Mouse (Mus musculus) stomach, embryonic 15.5 days (tissue): ENCODE measurements at regions not wholly inside any gene's neighbourhood (a gene's known extent, or its start where the extent isn't known, plus 50 kb on each side); places are given as distances from the start of the nearest gene placed in this dataset.

Experiments used
- ATAC-seq: fragments of 200-750 bp; cut with Nextera tagmentation; 2 replicates; pipeline ENCODE4 v1.8.0; 2017; ENCODE audit warnings: low read depth, moderate number of reproducible peaks, moderate TSS enrichment; ENCODE audit not compliant: insufficient read depth, low FRiP score
- H3K27ac ChIP-seq: fragments of 300-500 bp; sonication (generic); 2 replicates; pipeline ENCODE4 v1.5.1; 2015; ENCODE audit warnings: mild to moderate bottlenecking, inconsistent platforms
- H3K27me3 ChIP-seq: fragments of 300-500 bp; sonication (generic); replicated peaks from 2 replicates; pipeline ENCODE4 v1.6.1; 2015; ENCODE audit warnings: inconsistent platforms
- H3K36me3 ChIP-seq: fragments of 300-500 bp; sonication (generic); 2 replicates; pipeline ENCODE4 v1.6.1; 2015; ENCODE audit warnings: inconsistent platforms
- H3K4me1 ChIP-seq: fragments of 300-500 bp; sonication (generic); 2 replicates; pipeline ENCODE4 v1.6.1; 2015; ENCODE audit warnings: inconsistent platforms
- H3K4me2 ChIP-seq: fragments of 300-500 bp; sonication (generic); 2 replicates; pipeline ENCODE4 v1.6.1; 2015; ENCODE audit warnings: mild to moderate bottlenecking, inconsistent platforms
- H3K4me3 ChIP-seq: fragments of 300-500 bp; sonication (generic); replicated peaks from 2 replicates; pipeline ENCODE4 v1.5.1; 2015; ENCODE audit warnings: inconsistent platforms
- H3K9ac ChIP-seq: fragments of 300-500 bp; sonication (generic); 2 replicates; pipeline ENCODE4 v1.6.1; 2015; ENCODE audit warnings: inconsistent platforms
- H3K9me3 ChIP-seq: fragments of 300-500 bp; sonication (generic); 2 replicates; pipeline ENCODE4 v1.6.1; 2016; ENCODE audit warnings: inconsistent platforms
- WGBS: fragments of 180-500 bp; shearing (Covaris S2); methylation state at CpG from one replicate; pipeline ENCODE4 v1.1.7; 2015; 5-methylcytosine and 5-hydroxymethylcytosine counted together

- Histone ChIP-seq H3K4me1 (no peaks in the 10 kb centered on the region), H3K36me3 (no peaks in the 10 kb centered on the region), H3K27me3 (no peaks in the 10 kb centered on the region), H3K4me2 (no peak overlapping the region), H3K27ac (no peak overlapping the region), H3K9me3 (no peaks in the 10 kb centered on the region), H3K4me3 (no peak overlapping the region), H3K9ac (no peak overlapping the region)
- 45% methylated on average over 3 of the region's 3 CpGs for WGBS
- no peak for ATAC-seq
Observed at GRCm38 (mm10) chr5:99165807-99166360, 128.7 kb upstream of the Prkg2 start.

- Histone ChIP-seq H3K27ac (no peak overlapping the region), H3K9ac (no peak overlapping the region), H3K4me3 (no peak overlapping the region), H3K9me3 (no peaks in the 10 kb centered on the region), H3K36me3 (no peaks in the 10 kb centered on the region), H3K4me2 (no peak overlapping the region), H3K27me3 (no peaks in the 10 kb centered on the region), H3K4me1 (no peaks in the 10 kb centered on the region)
- WGBS, result 6% methylated on average over 1 of the region's 1 CpGs
- ATAC-seq, result no peak
Observed at GRCm38 (mm10) chr5:99157973-99158372, 120.8 kb upstream of the Prkg2 start.

GRCm38 (mm10) chr5:99153269-99153850, 116.2 kb upstream of the Prkg2 start:
- H3K4me3 ChIP-seq, result no peak overlapping the region
- H3K27ac ChIP-seq, result no peak overlapping the region
- no peak overlapping the region for H3K4me2 ChIP-seq
- no peaks in the 10 kb centered on the region for H3K36me3 ChIP-seq
- H3K27me3 ChIP-seq, result no peaks in the 10 kb centered on the region
- no peak overlapping the region for H3K9ac ChIP-seq
- 63% methylated on average over 2 of the region's 2 CpGs for WGBS
- ATAC-seq, result no peak
- H3K4me1 ChIP-seq, result no peaks in the 10 kb centered on the region
- H3K9me3 ChIP-seq, result no peaks in the 10 kb centered on the region

GRCm38 (mm10) chr5:99152299-99152698, 115.1 kb upstream of the Prkg2 start:
- H3K27me3 ChIP-seq, result no peaks in the 10 kb centered on the region
- H3K4me1 ChIP-seq, result no peaks in the 10 kb centered on the region
- no peak overlapping the region for H3K4me3 ChIP-seq
- ATAC-seq, result no peak
- no peak overlapping the region for H3K4me2 ChIP-seq
- H3K27ac ChIP-seq, result no peak overlapping the region
- 85% methylated on average over 4 of the region's 4 CpGs for WGBS
- H3K36me3 ChIP-seq, result no peaks in the 10 kb centered on the region
- H3K9ac ChIP-seq, result no peak overlapping the region
- no peaks in the 10 kb centered on the region for H3K9me3 ChIP-seq

- Histone ChIP-seq H3K27me3 (no peaks in the 10 kb centered on the region), H3K4me1 (no peaks in the 10 kb centered on the region), H3K27ac (no peak overlapping the region), H3K9ac (no peak overlapping the region), H3K4me3 (no peak overlapping the region), H3K9me3 (no peaks in the 10 kb centered on the region), H3K4me2 (no peak overlapping the region), H3K36me3 (no peaks in the 10 kb centered on the region)
- no peak for ATAC-seq
- WGBS, result 50% methylated on average over 1 of the region's 1 CpGs
Observed at GRCm38 (mm10) chr5:99149904-99150303, 112.8 kb upstream of the Prkg2 start.

GRCm38 (mm10) chr5:99132670-99133069, 95.5 kb upstream of the Prkg2 start:
- WGBS, result 73% methylated on average over 2 of the region's 2 CpGs
- Histone ChIP-seq H3K4me3 (no peak overlapping the region), H3K4me2 (no peak overlapping the region), H3K27ac (no peak overlapping the region), H3K36me3 (no peaks in the 10 kb centered on the region), H3K4me1 (no peaks in the 10 kb centered on the region), H3K27me3 (no peaks in the 10 kb centered on the region), H3K9me3 (no peaks in the 10 kb centered on the region), H3K9ac (no peak overlapping the region)
- ATAC-seq, result no peak

- H3K27ac ChIP-seq, result no peak overlapping the region
- H3K36me3 ChIP-seq, result no peaks in the 10 kb centered on the region
- no peak overlapping the region for H3K4me3 ChIP-seq
- no peaks in the 10 kb centered on the region for H3K4me1 ChIP-seq
- H3K4me2 ChIP-seq, result no peak overlapping the region
- no peak overlapping the region for H3K9ac ChIP-seq
- H3K27me3 ChIP-seq, result no peaks in the 10 kb centered on the region
- ATAC-seq, result peak; percentile 88
- H3K9me3 ChIP-seq, result no peaks in the 10 kb centered on the region
- WGBS, result 57% methylated on average over 6 of the region's 6 CpGs
Observed at GRCm38 (mm10) chr5:99128628-99129027, 91.5 kb upstream of the Prkg2 start.

GRCm38 (mm10) chr5:99125418-99125817, 88.3 kb upstream of the Prkg2 start:
- 68% methylated on average over 3 of the region's 3 CpGs for WGBS
- no peak for ATAC-seq
- H3K4me2 ChIP-seq, result no peak overlapping the region
- no peaks in the 10 kb centered on the region for H3K36me3 ChIP-seq
- H3K4me3 ChIP-seq, result no peak overlapping the region
- H3K9me3 ChIP-seq, result no peaks in the 10 kb centered on the region
- H3K27ac ChIP-seq, result no peak overlapping the region
- no peak overlapping the region for H3K9ac ChIP-seq
- no peaks in the 10 kb centered on the region for H3K27me3 ChIP-seq
- no peaks in the 10 kb centered on the region for H3K4me1 ChIP-seq

GRCm38 (mm10) chr5:99111755-99112154, 74.6 kb upstream of the Prkg2 start:
- H3K4me1 ChIP-seq, result no peaks in the 10 kb centered on the region
- no peaks in the 10 kb centered on the region for H3K36me3 ChIP-seq
- 62% methylated on average over 4 of the region's 4 CpGs for WGBS
- no peaks in the 10 kb centered on the region for H3K27me3 ChIP-seq
- H3K9ac ChIP-seq, result no peak overlapping the region
- no peak overlapping the region for H3K4me2 ChIP-seq
- no peak for ATAC-seq
- H3K27ac ChIP-seq, result no peak overlapping the region
- no peak overlapping the region for H3K4me3 ChIP-seq
- H3K9me3 ChIP-seq, result no peaks in the 10 kb centered on the region

GRCm38 (mm10) chr5:99111235-99111634, 74.1 kb upstream of the Prkg2 start:
- H3K9ac ChIP-seq, result no peak overlapping the region
- no peak overlapping the region for H3K4me2 ChIP-seq
- H3K27ac ChIP-seq, result no peak overlapping the region
- H3K4me1 ChIP-seq, result no peaks in the 10 kb centered on the region
- no peak for ATAC-seq
- no peak overlapping the region for H3K4me3 ChIP-seq
- H3K36me3 ChIP-seq, result no peaks in the 10 kb centered on the region
- WGBS, result 49% methylated on average over 4 of the region's 4 CpGs
- H3K27me3 ChIP-seq, result no peaks in the 10 kb centered on the region
- no peaks in the 10 kb centered on the region for H3K9me3 ChIP-seq

GRCm38 (mm10) chr5:99099727-99100116, 62.6 kb upstream of the Prkg2 start:
- WGBS, result 41% methylated on average over 6 of the region's 6 CpGs
- Histone ChIP-seq H3K27ac (peak overlapping the region; percentile 40; the same call in 1 of the 2 replicates), H3K9ac (no peak overlapping the region), H3K4me3 (no peak overlapping the region), H3K4me2 (no peak overlapping the region), H3K36me3 (no peaks in the 10 kb centered on the region), H3K9me3 (no peaks in the 10 kb centered on the region), H3K27me3 (no peaks in the 10 kb centered on the region), H3K4me1 (no peaks in the 10 kb centered on the region)
- no peak for ATAC-seq

GRCm38 (mm10) chr5:99099014-99099726, 62.0 kb upstream of the Prkg2 start:
- no peak for ATAC-seq
- Histone ChIP-seq H3K27ac (peak overlapping the region; percentile 40; the same call in 1 of the 2 replicates), H3K36me3 (no peaks in the 10 kb centered on the region), H3K4me1 (no peaks in the 10 kb centered on the region), H3K4me3 (no peak overlapping the region), H3K9ac (no peak overlapping the region), H3K9me3 (no peaks in the 10 kb centered on the region), H3K4me2 (no peak overlapping the region), H3K27me3 (no peaks in the 10 kb centered on the region)
- 85% methylated on average over 7 of the region's 7 CpGs for WGBS
